Mouse (Mus musculus) left cerebral cortex, adult 9 months (tissue): ENCODE measurements at regions not wholly inside any gene's neighbourhood (a gene's known extent, or its start where the extent isn't known, plus 50 kb on each side); places are given as distances from the start of the nearest gene placed in this dataset.
"Not testable (repeated sequence)": the region's sequence is repeated elsewhere in the genome, so short reads cannot be mapped to it uniquely, and the experiment has no call there.

Source experiments
- DNase-seq, 2 experiments: peaks; one replicate each; pipeline ENCODE4 v3.0.0; 2022; ENCODE audit warnings: low spot score in 2 of 2

DNA sequence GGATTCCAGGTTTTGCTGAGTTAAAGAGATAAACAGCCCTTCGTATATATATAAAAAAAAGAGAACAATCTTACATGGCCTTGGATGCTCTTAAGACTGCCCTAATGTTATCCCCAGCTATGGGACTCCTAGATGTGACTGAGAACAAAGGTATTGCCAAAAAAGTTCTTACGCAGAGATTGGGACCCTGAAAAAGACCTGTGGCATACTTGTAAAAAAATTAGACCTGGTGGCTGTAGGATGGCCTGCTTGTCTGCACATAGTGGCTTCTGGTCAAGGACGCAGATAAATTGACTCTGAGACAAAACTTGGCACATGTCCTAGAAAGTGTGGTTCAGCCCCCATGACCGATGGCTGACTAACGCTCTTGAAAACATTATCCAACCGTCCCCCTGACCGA, 283.1 kb downstream of the Mtrr start:
- not testable (repeated sequence) for DNase-seq

DNA sequence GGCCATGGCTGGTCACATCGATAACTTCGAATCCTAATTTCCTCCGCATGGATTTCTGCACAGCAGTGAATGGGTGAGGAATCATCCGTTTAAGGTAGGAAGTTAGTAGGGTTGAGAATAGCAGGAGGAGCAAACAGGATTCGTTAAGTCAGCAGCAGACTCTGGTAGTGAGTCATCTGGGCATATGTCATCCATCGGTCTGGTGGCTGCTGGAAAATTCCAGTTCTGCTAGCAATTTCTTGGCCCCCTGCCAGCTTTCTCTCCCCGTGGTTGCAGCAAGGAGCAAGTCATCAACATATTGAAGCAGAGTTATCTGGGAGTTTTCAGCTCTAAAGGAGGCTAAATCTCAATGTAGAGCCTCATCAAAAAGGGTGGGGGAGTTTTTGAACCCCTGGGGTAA, 323.7 kb downstream of the Mtrr start:
- peak in 1 of 2 experiments; percentile 34 for DNase-seq
